Mouse (Mus musculus) erythroblast, embryonic 14.5 days (primary cell): ENCODE measurements around the gene Nt5c3b. TPM values are rescaled to one million over a fixed set of nuclear protein-coding genes. Genes with fewer than 3 reads are reported as not detected.

ENCODE experiments used
- H3K27me3 ChIP-seq: 2 replicates; pipeline ENCODE4 v1.6.1; 2012; ENCODE audit warnings: inconsistent platforms; ENCODE audit not compliant: control insufficient read depth
- H3K36me3 ChIP-seq: 2 replicates; pipeline ENCODE4 v1.6.1; 2012; ENCODE audit warnings: mild to moderate bottlenecking, inconsistent platforms; ENCODE audit not compliant: control insufficient read depth
- H3K4me1 ChIP-seq: 2 replicates; pipeline ENCODE4 v1.6.1; 2012; ENCODE audit warnings: inconsistent platforms; ENCODE audit not compliant: control insufficient read depth
- H3K4me3 ChIP-seq: replicated peaks from 2 replicates; pipeline ENCODE3; 2012; ENCODE audit warnings: moderate library complexity, mild to moderate bottlenecking, inconsistent platforms
- H3K9me3 ChIP-seq: 2 replicates; pipeline ENCODE4 v1.6.1; 2012; ENCODE audit warnings: low read length, inconsistent platforms, mixed read lengths; ENCODE audit not compliant: control insufficient read depth
- GATA1 ChIP-seq: IDR thresholded peaks from 2 replicates; pipeline ENCODE4 v1.6.1; 2012; ENCODE audit warnings: low read length, inconsistent platforms, mixed read lengths
- TAL1 ChIP-seq: IDR thresholded peaks from 3 replicates; pipeline ENCODE4 v1.6.1; 2012; ENCODE audit warnings: low read length, inconsistent platforms, mixed read lengths
- polyA plus RNA-seq: library from polyadenylated mRNA; stranded (reverse); fragments of >175 nt; gene quantifications from 2 replicates; pipeline ENCODE4 v1.2.3, GENCODE M21; 2012

The Nt5c3b gene
- polyA plus RNA-seq, 1 experiment = 1.4 TPM

- H3K9me3 ChIP-seq = no peaks in the 10 kb centered on the region
- no peaks in the 10 kb centered on the region for H3K36me3 ChIP-seq
- H3K4me3 ChIP-seq = peak overlapping the region; percentile 57
- peaks cover 19% of the 10 kb centered on the region for H3K4me1 ChIP-seq
- peaks cover 48% of the 10 kb centered on the region for H3K27me3 ChIP-seq
- TF ChIP-seq TAL1 (no peak), GATA1 (no peak)
These were observed 44.6 kb downstream of the Nt5c3b start for GRCm38 (mm10) chr11:100396886-100397599.

GRCm38 (mm10) chr11:100395861-100396631, 45.6 kb downstream of the Nt5c3b start:
- H3K9me3 ChIP-seq = no peaks in the 10 kb centered on the region
- TF ChIP-seq TAL1 (no peak), GATA1 (no peak)
- H3K4me3 ChIP-seq = peak overlapping the region; percentile 57
- H3K36me3 ChIP-seq = no peaks in the 10 kb centered on the region
- H3K4me1 ChIP-seq = peaks cover 17% of the 10 kb centered on the region
- H3K27me3 ChIP-seq = peaks cover 48% of the 10 kb centered on the region

- TF ChIP-seq GATA1 (no peak), TAL1 (no peak)
- no peak overlapping the region for H3K4me3 ChIP-seq
- H3K27me3 ChIP-seq = peaks cover 48% of the 10 kb centered on the region
These were observed 46.4 kb downstream of the Nt5c3b start for GRCm38 (mm10) chr11:100395200-100395599.

GRCm38 (mm10) chr11:100394353-100395074, 47.1 kb downstream of the Nt5c3b start:
- TF ChIP-seq GATA1 = no peak
- TF ChIP-seq TAL1 = no peak
- Histone ChIP-seq H3K9me3 (no peaks in the 10 kb centered on the region), H3K36me3 (no peaks in the 10 kb centered on the region), H3K4me3 (no peak overlapping the region), H3K4me1 (peaks cover 17% of the 10 kb centered on the region), H3K27me3 (peaks cover 48% of the 10 kb centered on the region)

More at GRCm38 (mm10) chr11:100395200-100395599, 46.4 kb downstream of the Nt5c3b start:
- Histone ChIP-seq H3K36me3 (no peaks in the 10 kb centered on the region), H3K9me3 (no peaks in the 10 kb centered on the region), H3K4me1 (peaks cover 17% of the 10 kb centered on the region)

GRCm38 (mm10) chr11:100393733-100394132, 47.9 kb downstream of the Nt5c3b start:
- peaks cover 48% of the 10 kb centered on the region for H3K27me3 ChIP-seq
- no peak for TF ChIP-seq GATA1
- TF ChIP-seq TAL1 = no peak
- H3K4me1 ChIP-seq = peaks cover 17% of the 10 kb centered on the region
- H3K4me3 ChIP-seq = no peak overlapping the region
- no peaks in the 10 kb centered on the region for H3K9me3 ChIP-seq
- H3K36me3 ChIP-seq = no peaks in the 10 kb centered on the region

GRCm38 (mm10) chr11:100392958-100393357, 48.6 kb downstream of the Nt5c3b start:
- H3K4me1 ChIP-seq = peaks cover 16% of the 10 kb centered on the region
- H3K27me3 ChIP-seq = peaks cover 46% of the 10 kb centered on the region
- H3K9me3 ChIP-seq = no peaks in the 10 kb centered on the region
- H3K36me3 ChIP-seq = no peaks in the 10 kb centered on the region
- TF ChIP-seq GATA1 (no peak), TAL1 (no peak)
- no peak overlapping the region for H3K4me3 ChIP-seq

GRCm38 (mm10) chr11:100391884-100392345, 49.7 kb downstream of the Nt5c3b start:
- TF ChIP-seq TAL1 (no peak), GATA1 (no peak)

GRCm38 (mm10) chr11:100391081-100391883, 50.3 kb downstream of the Nt5c3b start:
- TF ChIP-seq TAL1 (no peak), GATA1 (no peak)
- Histone ChIP-seq H3K9me3 (no peaks in the 10 kb centered on the region), H3K4me3 (no peak overlapping the region), H3K27me3 (peaks cover 29% of the 10 kb centered on the region), H3K4me1 (peaks cover 3% of the 10 kb centered on the region), H3K36me3 (no peaks in the 10 kb centered on the region)

More at GRCm38 (mm10) chr11:100391884-100392345, 49.7 kb downstream of the Nt5c3b start:
- Histone ChIP-seq H3K4me1 (peaks cover 5% of the 10 kb centered on the region), H3K36me3 (no peaks in the 10 kb centered on the region), H3K9me3 (no peaks in the 10 kb centered on the region), H3K4me3 (no peak overlapping the region), H3K27me3 (peaks cover 35% of the 10 kb centered on the region)
